Mouse (Mus musculus) thymus, adult 2 months (tissue): Measurements from ENCODE around the gene Schip1.

Source experiments
- CTCF ChIP-seq: fragments of 200-500 bp; IDR thresholded peaks from 2 replicates; pipeline ENCODE4 v1.5.1; 2012; ENCODE audit warnings: mild to moderate bottlenecking, control low read depth, low read length, moderate library complexity, borderline replicate concordance; ENCODE audit not compliant: control insufficient read depth, poor library complexity, insufficient read depth; ENCODE audit errors: extremely low read depth
- POLR2A ChIP-seq: fragments of 200-500 bp; IDR thresholded peaks from 2 replicates; pipeline ENCODE4 v1.6.1; 2012; ENCODE audit warnings: mild to moderate bottlenecking, low read length, control low read depth, moderate library complexity; ENCODE audit not compliant: control insufficient read depth, poor library complexity, insufficient read depth; ENCODE audit errors: extremely low read depth

- no peak for TF ChIP-seq CTCF
- TF ChIP-seq POLR2A, result no peak
These were observed 582.7 kb downstream of the Schip1 start for GRCm38 (mm10) chr3:68647282-68647681.
